Mouse (Mus musculus) embryo, embryonic 11 days (tissue): ENCODE measurements at regions not wholly inside any gene's neighbourhood (a gene's known extent, or its start where the extent isn't known, plus 50 kb on each side); places are given as distances from the start of the nearest gene placed in this dataset.
A peak's percentile ranks its signal among the peaks of the same experiment; 100 is the strongest.

Experiments
- DNase-seq: peaks from one replicate; pipeline ENCODE4 v3.0.0-alpha.2; 2015

DNA sequence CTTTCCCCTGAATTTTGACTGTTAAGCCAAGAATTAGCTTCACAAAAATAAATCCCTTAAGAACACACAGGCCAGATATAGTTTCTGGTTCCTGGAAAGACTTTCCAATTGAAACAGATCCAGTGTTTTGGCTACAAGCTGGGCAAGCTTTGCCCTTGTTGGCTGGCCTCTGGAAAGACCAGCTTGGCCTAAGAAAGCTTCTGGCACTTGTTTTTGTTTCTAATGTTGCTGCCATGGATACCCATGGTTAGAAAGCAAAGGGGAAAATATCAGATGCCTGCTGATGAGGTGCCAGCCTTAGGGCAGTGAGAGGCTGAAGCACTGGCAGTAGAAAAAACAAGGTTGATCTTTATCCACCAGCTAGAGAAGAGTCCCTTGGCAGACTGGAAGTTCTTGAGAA is 228.2 kb downstream of the Klhl13 start:
- no peak for DNase-seq

- peak; percentile 3 for DNase-seq
Observed at GRCm38 (mm10) chrX:23095867-23096266, 269.0 kb downstream of the Klhl13 start.

GRCm38 (mm10) chrX:23092774-23093173 is 272.1 kb downstream of the Klhl13 start:
- no peak for DNase-seq

GRCm38 (mm10) chrX:23066432-23066831 is 298.4 kb downstream of the Klhl13 start:
- no peak for DNase-seq

- no peak for DNase-seq
Observed at GRCm38 (mm10) chrX:23027622-23028021, 337.3 kb downstream of the Klhl13 start.

DNA sequence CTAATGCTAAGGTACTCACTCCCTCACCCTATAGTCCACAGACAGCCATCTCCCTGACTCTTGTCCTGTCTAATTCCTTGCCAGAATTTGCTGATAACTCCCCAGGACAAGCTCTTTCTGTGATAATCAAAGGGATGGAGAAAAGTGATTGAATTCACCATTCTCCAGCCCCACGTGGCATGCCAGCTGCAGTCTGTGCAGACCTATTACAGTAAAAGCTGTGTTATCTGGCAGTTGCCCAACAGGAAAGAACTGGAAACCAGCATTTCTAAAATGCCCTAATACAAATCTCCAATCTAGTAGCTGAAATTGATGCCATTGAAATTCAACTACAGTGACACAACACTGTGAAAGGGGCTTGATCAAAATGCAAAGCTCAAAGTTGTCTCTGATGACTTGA is 349.3 kb downstream of the Klhl13 start:
- no peak for DNase-seq

- no peak for DNase-seq
Observed at GRCm38 (mm10) chrX:23015118-23015517, 349.8 kb downstream of the Klhl13 start.
